21 mouse cellular contexts compared by ENCODE assay signal in genomic region chr9:97065885-97066284, GRCm38 (mm10). TPM values are rescaled to one million over a fixed set of nuclear protein-coding genes. Genes with fewer than 3 reads are reported as not detected.
DNase-seq lines count a peak whose midpoint lies in the region; ATAC-seq and TF ChIP-seq lines count a peak whose summit lies in the region.
"Had no signal": no experiment of that assay in that cellular context is flagged by ENCODE, and none has a peak within 500 bp of the region (broad histone marks: within the 10 kb centered on the region; RNA-seq: fewer than 3 reads in every experiment).

No protein-coding gene starts in this region.

- H3K9me3 ChIP-seq in hindbrain, postnatal 0 days (ENCODE audit: low read length): no peaks in the 10 kb centered on the region
- H3K9me3 ChIP-seq in hindbrain, embryonic 14.5 days (ENCODE audit: control insufficient read depth, low read length): no peaks in the 10 kb centered on the region
- no peaks in the 10 kb centered on the region for H3K9me3 ChIP-seq in midbrain, embryonic 14.5 days (ENCODE audit: control insufficient read depth, low read length)
- H3K9me3 ChIP-seq in midbrain, embryonic 13.5 days: no peaks in the 10 kb centered on the region
- H3K9me3 ChIP-seq: heart, embryonic 15.5 days; hindbrain, embryonic 10.5 days; midbrain, embryonic 12.5 days; neural tube, embryonic 15.5 days had no signal

- TF ChIP-seq CTCF in hindbrain, postnatal 0 days (IDR thresholded peaks at IDR 0.05; ENCODE audit: low read depth): no peak

- H3K4me1 ChIP-seq in hindbrain, postnatal 0 days (ENCODE audit: insufficient read depth, low read length): no peaks in the 10 kb centered on the region; the same call in 1 of the 2 replicates
- H3K4me1 ChIP-seq in hindbrain, embryonic 14.5 days (replicated peaks; ENCODE audit: control insufficient read depth, insufficient read depth, low read length): peaks cover 10% of the 10 kb centered on the region; the same call in 1 of the 2 replicates
- peaks cover 10% of the 10 kb centered on the region; the same call in 1 of the 2 replicates for H3K4me1 ChIP-seq in midbrain, embryonic 14.5 days (ENCODE audit: control insufficient read depth, insufficient read depth, low read length)
- H3K4me1 ChIP-seq in midbrain, embryonic 13.5 days (replicated peaks): peaks cover 16% of the 10 kb centered on the region
- H3K4me1 ChIP-seq: heart, embryonic 15.5 days had no signal

- H3K27me3 ChIP-seq in hindbrain, postnatal 0 days (ENCODE audit: insufficient read depth, low read length): no peaks in the 10 kb centered on the region
- H3K27me3 ChIP-seq in hindbrain, embryonic 14.5 days (ENCODE audit: control insufficient read depth, insufficient read depth, low read length): no peaks in the 10 kb centered on the region
- H3K27me3 ChIP-seq in midbrain, embryonic 14.5 days (ENCODE audit: control insufficient read depth, insufficient read depth, low read length): no peaks in the 10 kb centered on the region
- H3K27me3 ChIP-seq in midbrain, embryonic 13.5 days: no peaks in the 10 kb centered on the region
- H3K27me3 ChIP-seq: heart, embryonic 15.5 days; midbrain, embryonic 12.5 days; neural tube, embryonic 15.5 days; Patski had no signal

- ATAC-seq in hindbrain, postnatal 0 days: no peak
- no peak for ATAC-seq in hindbrain, embryonic 14.5 days (ENCODE audit: low FRiP score)
- ATAC-seq in midbrain, embryonic 14.5 days (ENCODE audit: low FRiP score, low TSS enrichment): no peak
- no peak for ATAC-seq in midbrain, embryonic 13.5 days
- ATAC-seq: Patski had no signal

- no peak overlapping the region for H3K4me2 ChIP-seq in hindbrain, postnatal 0 days (ENCODE audit: low read depth, low read length)
- no peak overlapping the region for H3K4me2 ChIP-seq in hindbrain, embryonic 14.5 days (replicated peaks)
- H3K4me2 ChIP-seq in midbrain, embryonic 14.5 days (ENCODE audit: low read length): no peak overlapping the region
- H3K4me2 ChIP-seq in midbrain, embryonic 13.5 days (replicated peaks): no peak overlapping the region
- H3K4me2 ChIP-seq: heart, embryonic 15.5 days; midbrain, embryonic 12.5 days; neural tube, embryonic 15.5 days had no signal

- H3K27ac ChIP-seq in hindbrain, postnatal 0 days: no peak overlapping the region
- no peak overlapping the region for H3K27ac ChIP-seq in hindbrain, embryonic 14.5 days
- no peak overlapping the region for H3K27ac ChIP-seq in midbrain, embryonic 14.5 days (replicated peaks; ENCODE audit: low read depth, low read length)
- no peak overlapping the region for H3K27ac ChIP-seq in midbrain, embryonic 13.5 days
- H3K27ac ChIP-seq: heart, adult 2 months; heart, embryonic 15.5 days; macrophage; midbrain, embryonic 12.5 days; neural tube, embryonic 15.5 days had no signal

- H3K4me3 ChIP-seq in hindbrain, postnatal 0 days (ENCODE audit: low read length): no peak overlapping the region
- H3K4me3 ChIP-seq in hindbrain, embryonic 14.5 days (replicated peaks; ENCODE audit: low read length): no peak overlapping the region
- no peak overlapping the region for H3K4me3 ChIP-seq in midbrain, embryonic 14.5 days (replicated peaks; ENCODE audit: low read depth, low read length)
- H3K4me3 ChIP-seq in midbrain, embryonic 13.5 days (replicated peaks): no peak overlapping the region
- H3K4me3 ChIP-seq: heart, adult 2 months; heart, embryonic 15.5 days; hindbrain, embryonic 10.5 days; midbrain, embryonic 12.5 days; myocyte; neural tube, embryonic 15.5 days had no signal

- H3K36me3 ChIP-seq in hindbrain, postnatal 0 days (ENCODE audit: insufficient read depth, low read length): no peaks in the 10 kb centered on the region
- no peaks in the 10 kb centered on the region for H3K36me3 ChIP-seq in hindbrain, embryonic 14.5 days (replicated peaks; ENCODE audit: control insufficient read depth, insufficient read depth)
- no peaks in the 10 kb centered on the region for H3K36me3 ChIP-seq in midbrain, embryonic 14.5 days (ENCODE audit: control insufficient read depth, insufficient read depth, low read length)
- no peaks in the 10 kb centered on the region for H3K36me3 ChIP-seq in midbrain, embryonic 13.5 days
- H3K36me3 ChIP-seq: hindbrain, embryonic 10.5 days; midbrain, embryonic 12.5 days; neural tube, embryonic 15.5 days had no signal

- DNase-seq in embryo, embryonic 10 days (ENCODE audit: low spot score): peak; percentile 34
- no peak for DNase-seq in embryo, embryonic 9.5 days (ENCODE audit: extremely low spot score)
- DNase-seq in hindbrain, postnatal 0 days (ENCODE audit: low spot score): peak; percentile 31
- DNase-seq in hindbrain, embryonic 14.5 days (ENCODE audit: low spot score): no peak
- peak; percentile 26 for DNase-seq in midbrain, embryonic 14.5 days
- DNase-seq in cerebellum, adult 18-20 months: no peak
- no peak for DNase-seq in gastrocnemius, postnatal 4 days (ENCODE audit: low spot score in 2 of 2)
- DNase-seq: adrenal gland, adult 8-10 months; cerebellum, adult 9-11 months; heart, adult 2 months; lung, adult 18-20 months; spleen, adult 18-20 months; thymus, postnatal 25 days had no signal

- 46% methylated on average over 4 of the region's 4 CpGs for WGBS in hindbrain, postnatal 0 days
- 50% methylated on average over 4 of the region's 4 CpGs for WGBS in hindbrain, embryonic 14.5 days
- WGBS in midbrain, embryonic 14.5 days: 59% methylated on average over 4 of the region's 4 CpGs
- 59% methylated on average over 4 of the region's 4 CpGs for WGBS in midbrain, embryonic 13.5 days

- H3K9ac ChIP-seq in hindbrain, postnatal 0 days (replicated peaks; ENCODE audit: low read length): no peak overlapping the region
- no peak overlapping the region for H3K9ac ChIP-seq in hindbrain, embryonic 14.5 days
- H3K9ac ChIP-seq in midbrain, embryonic 14.5 days (replicated peaks; ENCODE audit: low read length): no peak overlapping the region
- H3K9ac ChIP-seq in midbrain, embryonic 13.5 days (replicated peaks): no peak overlapping the region
- H3K9ac ChIP-seq: heart, embryonic 15.5 days; midbrain, embryonic 12.5 days; neural tube, embryonic 15.5 days had no signal

RNA-seq across cellular contexts. Expression of gene Slc25a36, which starts 45.1 kb away (rescaled TPM):
- total RNA-seq in hindbrain, postnatal 0 days (2014; rRNA removed): 97.3 and 97.4 TPM in 2 replicates
- 68.8 and 74.9 TPM in 2 replicates for polyA plus RNA-seq in hindbrain, postnatal 0 days (2015; fragmentation: Nextera tagmentation; extraction: Ambion mirVana)
- 95.4 and 99.2 TPM in 2 replicates for polyA plus RNA-seq in hindbrain, embryonic 14.5 days (2014; fragmentation: Nextera tagmentation; extraction: Ambion mirVana)
- 81.6 and 100.0 TPM in 2 replicates for polyA plus RNA-seq in midbrain, embryonic 14.5 days (2014; fragmentation: Nextera tagmentation; extraction: Ambion mirVana)
- polyA plus RNA-seq in midbrain, embryonic 13.5 days (2015; fragmentation: Nextera tagmentation; extraction: Ambion mirVana): 74.5 and 85.7 TPM in 2 replicates
- total RNA-seq in gastrocnemius, postnatal 4 days (2021): 10 to 100 TPM; 66.9 to 75.1 TPM

RNA-seq across cellular contexts. Expression of gene Spsb4, which starts 47.2 kb away (rescaled TPM):
- total RNA-seq in hindbrain, postnatal 0 days (2014; rRNA removed): 67.1 and 82.8 TPM in 2 replicates
- polyA plus RNA-seq in hindbrain, postnatal 0 days (2015; fragmentation: Nextera tagmentation; extraction: Ambion mirVana): 36.2 and 37.2 TPM in 2 replicates
- polyA plus RNA-seq in hindbrain, embryonic 14.5 days (2014; fragmentation: Nextera tagmentation; extraction: Ambion mirVana): 26.6 and 34.0 TPM in 2 replicates
- 33.9 and 38.5 TPM in 2 replicates for polyA plus RNA-seq in midbrain, embryonic 14.5 days (2014; fragmentation: Nextera tagmentation; extraction: Ambion mirVana)
- polyA plus RNA-seq in midbrain, embryonic 13.5 days (2015; fragmentation: Nextera tagmentation; extraction: Ambion mirVana): 64.2 and 64.9 TPM in 2 replicates
- total RNA-seq in gastrocnemius, postnatal 4 days (2021): 10 to 100 TPM; 16.1 to 18.0 TPM

Comparison
In these comparisons a context has a peak if more than half of its experiments do, and no peak if none do; other contexts are left out.
1. DNase-seq: peak in embryo, embryonic 10 days (single experiment), hindbrain, postnatal 0 days (single experiment) and midbrain, embryonic 14.5 days (single experiment); none in embryo, embryonic 9.5 days (single experiment), hindbrain, embryonic 14.5 days (single experiment), cerebellum, adult 18-20 months (0 of 2) and gastrocnemius, postnatal 4 days (0 of 2).